Mouse (Mus musculus) ES-Bruce4 (cell line): ENCODE results near the gene Olfr1386. TPM values are rescaled to one million over a fixed set of nuclear protein-coding genes. Genes with fewer than 3 reads are reported as not detected.
"Not testable (repeated sequence)": the region's sequence is repeated elsewhere in the genome, so short reads cannot be mapped to it uniquely, and the experiment has no call there.

Experiments
- H3K27ac ChIP-seq: 2 replicates; pipeline ENCODE4 v1.5.1; 2012; ENCODE audit warnings: low read length, inconsistent platforms; ENCODE audit not compliant: insufficient read depth
- H3K27me3 ChIP-seq: 2 replicates; pipeline ENCODE4 v1.6.1; 2012; ENCODE audit warnings: mild to moderate bottlenecking, low read length, inconsistent platforms; ENCODE audit not compliant: control insufficient read depth, poor library complexity, insufficient read depth, severe bottlenecking
- H3K36me3 ChIP-seq: 2 replicates; pipeline ENCODE4 v1.6.1; 2012; ENCODE audit warnings: inconsistent platforms, mild to moderate bottlenecking, low read length, moderate library complexity; ENCODE audit not compliant: control insufficient read depth, poor library complexity, insufficient read depth, severe bottlenecking
- H3K4me1 ChIP-seq: one replicate; pipeline ENCODE4 v1.8.1; 2011; ENCODE audit warnings: low read length; ENCODE audit not compliant: control insufficient read depth, insufficient read depth
- H3K4me3 ChIP-seq: 2 replicates; pipeline ENCODE4 v1.5.1; 2011; ENCODE audit warnings: low read depth, mild to moderate bottlenecking, low read length
- H3K9ac ChIP-seq: 2 replicates; pipeline ENCODE4 v1.6.1; 2012; ENCODE audit warnings: low read depth, mild to moderate bottlenecking, inconsistent platforms; ENCODE audit not compliant: poor library complexity, severe bottlenecking
- H3K9me3 ChIP-seq: replicated peaks from 2 replicates; pipeline ENCODE4 v1.6.1; 2012; ENCODE audit warnings: mild to moderate bottlenecking, low read length, inconsistent platforms; ENCODE audit not compliant: control insufficient read depth, poor library complexity, insufficient read depth, severe bottlenecking
- CTCF ChIP-seq: IDR thresholded peaks from one replicate; pipeline ENCODE4 v1.8.1; 2011; ENCODE audit warnings: low read depth, low read length
- EP300 ChIP-seq: IDR thresholded peaks from 2 replicates; pipeline ENCODE4 v1.6.1; 2011; ENCODE audit warnings: low read depth, low read length; ENCODE audit not compliant: insufficient read depth
- POLR2A ChIP-seq: IDR thresholded peaks from one replicate; pipeline ENCODE4 v1.8.1; 2011; ENCODE audit warnings: low read length; ENCODE audit not compliant: insufficient read depth
- polyA plus RNA-seq: library from polyadenylated mRNA; stranded (reverse); fragments of >200 nt; gene quantifications from 2 replicates; pipeline ENCODE4 v1.2.4, GENCODE M21; 2011; ENCODE audit warnings: low read depth; ENCODE audit not compliant: missing spikeins, insufficient read depth, insufficient read length

Olfr1386 gene
- polyA plus RNA-seq, 1 experiment: not detected

- H3K27ac ChIP-seq: no peak overlapping the region
- H3K4me1 ChIP-seq: no peaks in the 10 kb centered on the region
- TF ChIP-seq CTCF (no peak), POLR2A (no peak), EP300 (no peak)
- H3K9me3 ChIP-seq: no peaks in the 10 kb centered on the region
- H3K27me3 ChIP-seq: no peaks in the 10 kb centered on the region
- H3K9ac ChIP-seq: no peak overlapping the region
- H3K4me3 ChIP-seq: no peak overlapping the region
- no peaks in the 10 kb centered on the region for H3K36me3 ChIP-seq
These were observed 21.1 kb downstream of the Olfr1386 start for GRCm38 (mm10) chr11:49485973-49486372.

GRCm38 (mm10) chr11:49488770-49489169, 23.9 kb downstream of the Olfr1386 start, which contains the start of gene Olfr1385:
Gene Olfr1385 (plus strand): TSS chr11:49489070.
- H3K27me3 ChIP-seq, H3K36me3 ChIP-seq, H3K9ac ChIP-seq, H3K27ac ChIP-seq, H3K9me3 ChIP-seq, H3K4me1 ChIP-seq, H3K4me3 ChIP-seq: not testable (repeated sequence)

- Histone ChIP-seq H3K27ac (no peak overlapping the region), H3K4me1 (no peaks in the 10 kb centered on the region), H3K36me3 (no peaks in the 10 kb centered on the region), H3K9ac (no peak overlapping the region), H3K27me3 (no peaks in the 10 kb centered on the region), H3K9me3 (no peaks in the 10 kb centered on the region), H3K4me3 (no peak overlapping the region)
- TF ChIP-seq EP300 (no peak), POLR2A (no peak), CTCF (no peak)
These were observed 53.2 kb downstream of the Olfr1386 start for GRCm38 (mm10) chr11:49518086-49518485.

GRCm38 (mm10) chr11:49519348-49519747, 54.5 kb downstream of the Olfr1386 start, which contains the start of gene Olfr1383:
Gene Olfr1383 (plus strand): TSS chr11:49519648.
- Histone ChIP-seq H3K27me3 (no peaks in the 10 kb centered on the region), H3K36me3 (no peaks in the 10 kb centered on the region), H3K4me3 (no peak within 1 kb of the TSS), H3K27ac (no peak within 1 kb of the TSS), H3K9me3 (no peaks in the 10 kb centered on the region), H3K9ac (no peak within 1 kb of the TSS), H3K4me1 (no peaks in the 10 kb centered on the region)
- TF ChIP-seq EP300: no peak
- no peak for TF ChIP-seq CTCF
- TF ChIP-seq POLR2A: no peak

Other genes with a start within 250 kb of the Olfr1386 start
- 16.5 and 21.1 TPM in 2 replicates for gene Mgat1, start 220.9 kb upstream of the Olfr1386 start, polyA plus RNA-seq
- gene Olfr1393, start 186.7 kb upstream of the Olfr1386 start, polyA plus RNA-seq: not detected in 2 replicates
- not detected in 2 replicates for gene Olfr1392, start 179.8 kb upstream of the Olfr1386 start, polyA plus RNA-seq
- gene Olfr10, start 160.3 kb upstream of the Olfr1386 start, polyA plus RNA-seq: not detected in 2 replicates
- gene Olfr1391, start 142.3 kb upstream of the Olfr1386 start, polyA plus RNA-seq: not detected in 2 replicates
- not detected in 2 replicates for gene Olfr1390, start 129.9 kb upstream of the Olfr1386 start, polyA plus RNA-seq
- gene Olfr1389, start 42.0 kb upstream of the Olfr1386 start, polyA plus RNA-seq: not detected in 2 replicates
- 2.6 and 4.3 TPM in 2 replicates for gene Olfr1388, start 28.4 kb upstream of the Olfr1386 start, polyA plus RNA-seq
- gene Olfr1387, start 9.7 kb upstream of the Olfr1386 start, polyA plus RNA-seq: not detected in 2 replicates
- gene Olfr1385, start 24.0 kb downstream of the Olfr1386 start, polyA plus RNA-seq: not detected in 2 replicates
- 0.21 TPM in 1 of 2 replicates, not detected in the other for gene Olfr1384, start 41.7 kb downstream of the Olfr1386 start, polyA plus RNA-seq
- gene Olfr1383, start 54.6 kb downstream of the Olfr1386 start, polyA plus RNA-seq: 0.26 and 0.34 TPM in 2 replicates
- gene Olfr1382, start 63.2 kb downstream of the Olfr1386 start, polyA plus RNA-seq: not detected in 2 replicates
- not detected in 2 replicates for gene Olfr1381, start 78.4 kb downstream of the Olfr1386 start, polyA plus RNA-seq
- not detected in 2 replicates for gene Olfr1380, start 91.8 kb downstream of the Olfr1386 start, polyA plus RNA-seq
- gene Flt4, start 144.2 kb downstream of the Olfr1386 start, polyA plus RNA-seq: 2.8 and 3.0 TPM in 2 replicates
- not detected in 2 replicates for gene Scgb3a1, start 198.6 kb downstream of the Olfr1386 start, polyA plus RNA-seq
- 60.3 and 64.3 TPM in 2 replicates for gene Cnot6, start 247.7 kb downstream of the Olfr1386 start, polyA plus RNA-seq